9 mouse cellular contexts compared by ENCODE assay signal in genomic region chr14:14714130-14714529, GRCm38 (mm10).
DNase-seq lines count a peak whose midpoint lies in the region.
"Had no signal": no experiment of that assay in that cellular context is flagged by ENCODE, and none has a peak within 500 bp of the region (broad histone marks: within the 10 kb centered on the region; RNA-seq: fewer than 3 reads in every experiment).

No protein-coding gene starts in this region.

- DNase-seq in cerebellum, postnatal 10 days, result peak; percentile 30 to 33
- no peak for DNase-seq in cerebellum, adult 11 months
- DNase-seq in kidney, postnatal 36 days, result peak; percentile 12 to 39
- DNase-seq in kidney, adult 11 months, result no peak
- peak; percentile 38 for DNase-seq in NIH3T3 (ENCODE audit: low read depth)
- DNase-seq in retina, adult 2 months (ENCODE audit: low read depth, low spot score), result peak; percentile 32
- DNase-seq in urinary bladder, postnatal 36 days (ENCODE audit: low spot score in 2 of 2), result no peak
- DNase-seq in ovary, postnatal 14 days (ENCODE audit: low spot score), result no peak
- DNase-seq: heart, adult 11 months had no signal

Comparison
In these comparisons a context has a peak if more than half of its experiments do, and no peak if none do; other contexts are left out.
1. DNase-seq: peak in cerebellum, postnatal 10 days (2 of 2), kidney, postnatal 36 days (2 of 2), NIH3T3 (single experiment) and retina, adult 2 months (single experiment); none in cerebellum, adult 11 months (single experiment), kidney, adult 11 months (single experiment), urinary bladder, postnatal 36 days (0 of 2) and ovary, postnatal 14 days (single experiment).